Mouse (Mus musculus) cerebellum, adult 11 months (tissue): Measurements from ENCODE around the gene Calhm5.

Source experiments
- DNase-seq: peaks from one replicate; pipeline ENCODE4 v3.0.0; 2022

The Calhm5 gene

GRCm38 (mm10) chr10:34070999-34071492, 25.3 kb downstream of the Calhm5 start:
- DNase-seq: no peak

DNA sequence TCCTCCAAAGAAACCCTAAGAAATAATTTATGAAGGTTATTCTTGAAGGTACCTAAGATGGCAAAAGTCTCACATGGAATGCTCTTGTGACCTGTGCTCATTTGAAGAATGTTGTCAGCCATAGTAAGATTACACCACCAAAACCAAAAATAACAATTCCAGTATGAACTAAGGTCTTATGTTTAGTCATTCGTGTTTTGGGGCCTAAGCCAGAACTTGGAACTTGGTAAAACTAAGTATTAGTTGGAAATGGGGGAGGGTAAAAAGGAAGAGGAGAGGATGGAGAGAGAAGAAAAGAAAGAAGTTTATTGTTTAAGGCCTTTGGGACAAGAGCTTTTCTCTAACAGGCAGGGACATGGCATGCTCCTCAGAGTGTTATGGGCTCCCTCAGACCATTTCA, 26.7 kb downstream of the Calhm5 start:
- no peak for DNase-seq

- no peak for DNase-seq
Measured at GRCm38 (mm10) chr10:34066591-34066990, 29.7 kb downstream of the Calhm5 start.

- no peak for DNase-seq
Measured at GRCm38 (mm10) chr10:34053987-34054386, 42.3 kb downstream of the Calhm5 start.

- DNase-seq: no peak
Measured at GRCm38 (mm10) chr10:34044210-34044609, 52.1 kb downstream of the Calhm5 start, which contains the start of gene Calhm4. Calhm4 (minus strand) TSS chr10:34044310.
